Mouse (Mus musculus): ENCODE data around the gene Unk. TPM values are rescaled to one million over a fixed set of nuclear protein-coding genes. Genes with fewer than 3 reads are reported as not detected.

Unk gene
- polyA plus RNA-seq, 1 experiment from 2014 or later, result 27.3 TPM

DNA sequence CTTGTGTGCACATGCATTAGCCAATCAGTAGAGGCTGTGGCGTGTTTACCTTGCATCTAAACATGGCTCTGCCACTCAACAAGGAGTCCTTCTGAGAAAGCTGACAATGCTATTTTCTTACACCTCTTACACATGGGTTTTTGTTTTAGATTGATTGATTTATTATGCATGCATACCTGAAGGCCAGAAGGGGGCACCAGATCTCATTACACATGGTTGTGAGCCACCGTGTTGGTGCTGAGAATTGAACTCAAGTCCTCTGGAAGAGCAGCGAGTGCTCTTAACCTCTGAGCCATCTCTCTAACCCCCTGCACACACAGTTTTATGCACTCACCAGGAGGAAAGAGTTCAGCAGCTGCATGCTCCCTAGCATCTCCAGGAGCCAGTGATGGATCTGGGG lies 27.2 kb upstream of the Unk start:
- Histone ChIP-seq H3K9me3 (no peaks in the 10 kb centered on the region), H3K4me3 (replicated peaks) (no peak overlapping the region), H3K4me2 (no peak overlapping the region), H3K27ac (no peak overlapping the region), H3K4me1 (peaks cover 11% of the 10 kb centered on the region), H3K36me3 (0 out of 2 replicates have a peak, but pooled peaks cover 7% of the 10 kb centered on the region), H3K27me3 (replicated peaks) (no peaks in the 10 kb centered on the region), H3K9ac (no peak overlapping the region)
- WGBS, result 84% methylated on average over 3 of the region's 3 CpGs
- ATAC-seq (ENCODE audit: insufficient read depth, low FRiP score, low read depth), result no peak

DNA sequence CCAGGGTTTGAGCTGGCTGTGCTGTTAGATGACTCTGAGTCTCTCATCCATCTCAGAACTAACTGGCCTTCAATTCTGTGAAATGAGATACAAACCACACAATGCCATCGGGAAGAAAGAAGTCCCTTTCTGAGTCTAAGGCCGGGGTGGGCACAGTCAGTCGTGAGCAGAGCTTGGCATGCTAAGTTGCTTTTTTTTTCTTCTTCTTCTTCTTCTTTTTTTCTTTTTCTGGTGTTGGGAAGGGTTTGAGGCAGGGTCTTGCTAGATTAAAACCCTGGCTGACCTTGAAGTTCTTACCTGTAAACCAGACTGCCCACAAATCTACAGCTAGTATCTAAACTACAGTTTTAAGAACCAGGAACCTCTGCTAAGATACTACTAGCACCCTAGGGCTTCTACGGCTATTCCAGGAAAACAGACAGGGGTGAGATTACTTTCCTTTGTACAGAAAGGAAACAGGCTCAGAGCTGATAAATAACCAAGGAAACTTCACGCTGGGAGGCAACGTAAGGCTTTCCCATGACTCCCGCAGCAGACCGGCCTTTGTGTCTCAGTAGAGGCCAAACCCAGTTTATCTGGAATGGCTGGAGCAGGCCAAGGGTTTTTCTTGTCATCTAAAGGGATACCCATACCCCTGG lies 25.8 kb upstream of the Unk start:
- Histone ChIP-seq H3K27me3 (replicated peaks) (no peaks in the 10 kb centered on the region), H3K4me1 (peaks cover 11% of the 10 kb centered on the region), H3K9me3 (no peaks in the 10 kb centered on the region), H3K36me3 (peaks cover 10% of the 10 kb centered on the region; the same call in 1 of the 2 replicates), H3K4me2 (peak overlapping the region; percentile 52), H3K4me3 (replicated peaks) (peak overlapping the region; percentile 38), H3K27ac (peak overlapping the region; percentile 62), H3K9ac (no peak overlapping the region; the same call in 1 of the 2 replicates)
- ATAC-seq (ENCODE audit: insufficient read depth, low FRiP score, low read depth), result no peak
- WGBS, result 31% methylated on average over 8 of the region's 8 CpGs

DNA sequence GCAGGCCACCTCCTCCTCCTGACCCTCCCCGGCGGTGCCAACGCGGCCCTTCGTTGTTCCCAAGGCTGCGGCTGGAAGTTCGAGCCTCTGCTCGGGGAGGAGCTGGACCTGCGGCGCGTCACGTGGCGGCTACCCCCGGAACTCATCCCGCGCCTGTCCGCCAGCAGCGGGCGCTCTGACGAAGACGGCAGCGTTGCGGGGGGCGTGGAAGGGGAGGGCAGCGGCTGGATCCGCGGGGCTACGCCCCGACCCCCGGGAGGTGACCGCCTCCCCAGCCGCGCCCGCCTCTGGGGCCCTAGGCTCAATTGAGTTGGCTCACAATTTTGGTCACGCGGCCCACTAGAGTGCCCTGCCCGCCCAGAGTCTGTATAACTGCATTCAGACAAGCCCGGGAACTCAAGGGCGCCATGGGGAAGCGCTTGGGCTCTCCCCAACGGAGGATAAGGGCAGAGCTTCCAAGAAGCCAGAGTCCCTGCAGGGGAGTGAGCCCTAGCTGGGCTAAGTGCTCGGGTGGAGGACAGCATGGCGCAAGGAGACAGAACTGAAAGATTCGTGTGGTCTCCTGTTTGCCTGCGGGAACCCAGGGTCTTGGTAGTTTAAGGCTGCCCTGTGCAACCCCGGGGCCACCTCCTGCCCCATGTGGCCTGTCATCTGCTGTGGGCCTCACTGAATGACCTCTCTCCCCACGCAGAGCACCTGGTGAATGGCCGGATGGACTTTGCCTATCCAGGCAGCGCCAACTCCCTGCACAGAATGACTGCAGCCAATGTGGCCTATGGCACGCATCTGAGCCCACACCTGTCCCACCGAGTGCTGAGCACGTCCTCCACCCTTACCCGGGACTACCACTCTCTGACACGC lies 25.1 kb upstream of the Unk start:
- Histone ChIP-seq H3K4me2 (peak overlapping the region; percentile 52), H3K36me3 (peaks cover 11% of the 10 kb centered on the region; the same call in 1 of the 2 replicates), H3K27ac (peak overlapping the region; percentile 62), H3K9ac (peak overlapping the region; percentile 4; the same call in 1 of the 2 replicates), H3K27me3 (replicated peaks) (no peaks in the 10 kb centered on the region), H3K4me1 (peaks cover 11% of the 10 kb centered on the region), H3K9me3 (no peaks in the 10 kb centered on the region), H3K4me3 (replicated peaks) (peak overlapping the region; percentile 38)
- ATAC-seq (ENCODE audit: insufficient read depth, low FRiP score, low read depth), result peak; percentile 79
- WGBS, result 6% methylated on average over 54 of the region's 54 CpGs

DNA sequence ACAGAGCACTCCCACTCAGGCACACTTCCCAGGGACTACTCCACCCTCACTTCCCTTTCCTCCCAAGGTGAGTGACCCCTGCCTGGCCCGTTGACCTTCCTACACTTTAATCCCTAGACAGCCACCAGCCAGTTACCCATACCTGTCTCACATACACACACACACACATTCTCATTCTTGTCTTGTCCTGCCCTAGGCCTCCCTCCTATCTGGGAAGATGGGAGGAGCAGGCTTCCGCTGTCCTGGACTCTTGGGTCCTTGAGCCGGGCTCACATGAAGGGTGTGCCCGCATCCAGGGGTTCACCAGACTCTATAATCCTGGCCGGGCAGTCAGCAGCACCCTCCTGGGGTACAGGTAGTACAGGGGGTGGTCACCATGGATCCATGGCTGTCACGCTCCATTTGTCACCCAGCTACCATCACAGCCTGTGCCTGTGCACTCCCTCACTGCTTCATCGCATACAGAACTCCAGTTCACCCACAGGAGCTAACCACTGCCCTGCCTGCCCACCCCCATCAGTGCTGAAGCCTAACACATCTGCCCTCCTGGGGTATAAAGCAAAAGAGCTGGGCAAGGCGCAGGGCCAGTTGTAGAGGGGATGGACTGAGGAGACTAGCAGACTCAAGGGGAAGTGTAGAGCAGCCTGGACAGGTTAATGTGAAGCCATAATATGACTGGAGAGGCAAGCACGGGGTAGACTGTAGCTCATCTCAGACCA lies 24.3 kb upstream of the Unk start:
- Histone ChIP-seq H3K9me3 (no peaks in the 10 kb centered on the region), H3K36me3 (peaks cover 13% of the 10 kb centered on the region; the same call in 1 of the 2 replicates), H3K4me2 (peak overlapping the region; percentile 52), H3K27ac (peak overlapping the region; percentile 62; the same call in 1 of the 2 replicates), H3K4me1 (peaks cover 12% of the 10 kb centered on the region), H3K9ac (0 out of 2 replicates have a peak overlapping the region, but pooled peaks have one; percentile 4), H3K4me3 (replicated peaks) (no peak overlapping the region), H3K27me3 (replicated peaks) (no peaks in the 10 kb centered on the region)
- 63% methylated on average over 9 of the region's 9 CpGs for WGBS
- no peak; the same call in none of the 2 replicates for ATAC-seq (ENCODE audit: insufficient read depth, low FRiP score, low read depth)

DNA sequence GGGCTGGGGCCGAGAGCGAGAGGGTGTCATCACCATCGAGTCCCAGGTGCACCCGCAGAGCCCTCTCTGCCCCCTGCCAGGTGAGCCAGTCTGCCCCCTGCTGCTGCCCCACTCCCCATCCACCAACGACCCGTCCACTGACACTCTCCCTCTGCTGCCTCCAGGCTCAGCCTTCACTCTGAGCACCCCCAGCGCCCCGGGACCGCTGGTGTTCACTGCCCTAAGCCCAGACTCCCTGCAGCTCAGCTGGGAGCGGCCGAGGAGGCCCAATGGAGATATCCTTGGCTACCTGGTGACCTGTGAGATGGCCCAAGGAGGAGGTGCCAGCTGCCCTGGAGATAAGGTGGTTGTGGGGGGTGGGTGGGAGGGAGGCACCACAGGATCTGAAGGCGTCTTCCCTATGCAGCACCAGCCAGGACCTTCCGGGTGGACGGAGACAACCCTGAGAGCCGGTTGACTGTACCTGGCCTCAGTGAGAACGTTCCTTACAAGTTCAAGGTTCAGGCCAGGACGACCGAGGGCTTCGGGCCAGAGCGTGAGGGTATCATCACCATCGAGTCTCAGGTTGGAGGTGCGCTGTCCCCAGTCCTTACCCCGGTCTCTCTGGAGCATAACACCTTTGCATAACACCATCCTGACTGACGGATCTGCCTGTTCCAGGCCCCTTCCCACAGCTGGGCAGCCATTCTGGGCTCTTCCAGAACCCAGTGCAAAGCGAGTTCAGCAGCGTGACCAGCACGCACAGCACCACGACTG lies 22.8 kb upstream of the Unk start:
- ATAC-seq (ENCODE audit: insufficient read depth, low FRiP score, low read depth), result no peak
- Histone ChIP-seq H3K36me3 (peaks cover 13% of the 10 kb centered on the region; the same call in 1 of the 2 replicates), H3K4me3 (replicated peaks) (no peak overlapping the region), H3K4me1 (peaks cover 18% of the 10 kb centered on the region), H3K4me2 (no peak overlapping the region), H3K9ac (no peak overlapping the region), H3K27ac (no peak overlapping the region), H3K9me3 (no peaks in the 10 kb centered on the region), H3K27me3 (replicated peaks) (no peaks in the 10 kb centered on the region)
- WGBS, result 85% methylated on average over 28 of the region's 28 CpGs

DNA sequence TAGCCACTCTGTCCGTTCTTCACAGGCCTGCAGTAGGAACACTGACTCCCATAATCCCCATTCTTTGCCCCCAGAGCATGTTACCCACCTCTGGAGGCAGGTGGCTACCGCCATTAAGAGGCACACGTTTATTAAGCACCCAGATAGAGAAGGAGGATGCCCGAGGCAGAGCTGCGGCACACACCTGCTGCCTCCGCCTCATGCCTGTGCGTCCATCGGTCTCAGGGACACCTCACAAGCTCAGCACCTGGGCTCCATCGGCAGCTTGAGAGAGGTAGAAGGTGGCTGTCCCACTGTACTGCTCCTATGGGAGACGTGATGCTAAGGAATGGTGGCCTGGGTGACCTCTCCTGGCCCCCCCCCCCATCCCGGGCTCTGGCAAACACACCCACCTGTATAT lies 21.7 kb upstream of the Unk start:
- WGBS, result 85% methylated on average over 11 of the region's 11 CpGs
- no peak overlapping the region for H3K4me2 ChIP-seq
- H3K27me3 ChIP-seq (replicated peaks), result no peaks in the 10 kb centered on the region
- H3K4me3 ChIP-seq (replicated peaks), result no peak overlapping the region
- H3K4me1 ChIP-seq, result peaks cover 24% of the 10 kb centered on the region
- H3K36me3 ChIP-seq, result peaks cover 13% of the 10 kb centered on the region; the same call in 1 of the 2 replicates
- no peak overlapping the region for H3K27ac ChIP-seq
- no peaks in the 10 kb centered on the region for H3K9me3 ChIP-seq
- ATAC-seq (ENCODE audit: insufficient read depth, low FRiP score, low read depth), result no peak
- no peak overlapping the region for H3K9ac ChIP-seq

DNA sequence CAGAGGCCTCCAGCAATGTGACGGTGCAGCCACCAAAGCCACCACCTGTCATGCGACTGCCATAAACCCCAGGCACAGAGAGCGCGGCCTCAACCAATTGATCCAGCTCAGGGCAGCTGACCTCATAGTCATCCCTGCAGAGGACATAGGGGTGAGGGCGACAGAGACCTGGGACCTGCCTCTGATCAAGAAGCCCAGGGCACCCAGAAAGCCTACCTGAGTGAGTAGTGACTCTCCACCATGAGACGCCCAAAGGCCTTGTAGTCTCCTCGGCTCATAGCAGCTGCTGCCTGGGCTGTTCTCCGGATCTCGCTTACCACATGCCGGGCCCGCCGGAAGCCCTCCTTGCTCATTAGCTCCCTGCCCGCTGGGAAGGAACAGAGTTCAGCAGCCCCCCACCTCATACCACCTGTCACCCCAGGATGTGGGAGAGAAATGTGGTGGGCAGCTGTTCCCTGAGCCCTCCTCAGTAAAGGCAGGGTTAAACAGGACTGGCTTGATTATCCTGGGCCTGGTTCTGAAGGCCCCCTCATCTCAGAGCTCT lies 21.2 kb upstream of the Unk start:
- Histone ChIP-seq H3K9ac (no peak overlapping the region), H3K4me2 (no peak overlapping the region), H3K4me3 (replicated peaks) (no peak overlapping the region), H3K9me3 (no peaks in the 10 kb centered on the region), H3K4me1 (peaks cover 24% of the 10 kb centered on the region), H3K27ac (no peak overlapping the region), H3K27me3 (replicated peaks) (no peaks in the 10 kb centered on the region), H3K36me3 (peaks cover 13% of the 10 kb centered on the region; the same call in 1 of the 2 replicates)
- 88% methylated on average over 13 of the region's 13 CpGs for WGBS
- no peak for ATAC-seq (ENCODE audit: insufficient read depth, low FRiP score, low read depth)

DNA sequence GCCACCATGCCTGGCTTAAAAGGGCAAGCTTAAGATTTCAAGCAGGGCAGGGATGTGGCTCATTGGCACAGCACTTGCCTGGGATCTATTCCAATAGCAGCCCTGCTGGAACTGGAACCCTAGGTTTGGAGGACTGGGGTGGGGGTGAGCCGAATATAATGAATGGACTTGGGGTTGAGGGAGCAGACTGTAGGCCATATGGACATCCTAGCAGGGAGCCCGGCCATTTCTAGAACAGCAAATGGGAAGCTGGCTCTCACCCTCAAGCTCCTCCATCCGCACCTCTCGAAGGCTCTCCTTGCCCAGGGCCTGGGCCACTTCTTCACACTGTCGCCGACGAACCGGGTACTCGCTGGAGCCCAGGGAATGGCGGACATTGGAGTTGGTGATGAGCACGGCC lies 20.5 kb upstream of the Unk start:
- no peaks in the 10 kb centered on the region for H3K9me3 ChIP-seq
- no peaks in the 10 kb centered on the region for H3K27me3 ChIP-seq (replicated peaks)
- no peak overlapping the region for H3K9ac ChIP-seq
- no peak overlapping the region for H3K4me2 ChIP-seq
- peaks cover 13% of the 10 kb centered on the region; the same call in 1 of the 2 replicates for H3K36me3 ChIP-seq
- H3K4me1 ChIP-seq, result peaks cover 24% of the 10 kb centered on the region
- H3K4me3 ChIP-seq (replicated peaks), result no peak overlapping the region
- WGBS, result 91% methylated on average over 11 of the region's 11 CpGs
- no peak overlapping the region for H3K27ac ChIP-seq
- no peak for ATAC-seq (ENCODE audit: insufficient read depth, low FRiP score, low read depth)

DNA sequence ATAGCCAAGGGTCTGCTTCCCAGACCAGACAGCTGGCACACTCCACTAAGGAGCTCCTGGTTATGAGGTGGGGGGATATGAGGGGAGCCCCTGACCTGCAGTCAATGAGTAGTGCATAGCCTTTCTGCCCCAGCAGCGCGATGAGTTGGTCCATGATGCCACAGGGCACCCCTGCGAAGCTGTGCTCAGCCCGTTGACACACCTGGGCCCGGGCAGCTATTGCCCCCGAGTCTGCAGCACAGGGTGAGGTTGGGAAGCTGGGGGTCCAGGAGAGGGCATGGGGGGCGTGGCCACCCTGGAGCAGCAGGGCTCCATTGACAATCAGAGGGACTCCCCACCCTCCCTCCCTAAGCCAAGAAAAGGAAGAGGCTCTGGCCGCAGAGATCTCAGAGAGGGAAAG lies 20.0 kb upstream of the Unk start:
- no peak overlapping the region for H3K9ac ChIP-seq
- H3K27ac ChIP-seq, result no peak overlapping the region
- H3K4me3 ChIP-seq (replicated peaks), result no peak overlapping the region
- no peak for ATAC-seq (ENCODE audit: insufficient read depth, low FRiP score, low read depth)
- peaks cover 24% of the 10 kb centered on the region for H3K4me1 ChIP-seq
- WGBS, result 93% methylated on average over 8 of the region's 8 CpGs
- no peak overlapping the region for H3K4me2 ChIP-seq
- no peaks in the 10 kb centered on the region for H3K9me3 ChIP-seq
- H3K27me3 ChIP-seq (replicated peaks), result no peaks in the 10 kb centered on the region
- peaks cover 13% of the 10 kb centered on the region; the same call in 1 of the 2 replicates for H3K36me3 ChIP-seq

DNA sequence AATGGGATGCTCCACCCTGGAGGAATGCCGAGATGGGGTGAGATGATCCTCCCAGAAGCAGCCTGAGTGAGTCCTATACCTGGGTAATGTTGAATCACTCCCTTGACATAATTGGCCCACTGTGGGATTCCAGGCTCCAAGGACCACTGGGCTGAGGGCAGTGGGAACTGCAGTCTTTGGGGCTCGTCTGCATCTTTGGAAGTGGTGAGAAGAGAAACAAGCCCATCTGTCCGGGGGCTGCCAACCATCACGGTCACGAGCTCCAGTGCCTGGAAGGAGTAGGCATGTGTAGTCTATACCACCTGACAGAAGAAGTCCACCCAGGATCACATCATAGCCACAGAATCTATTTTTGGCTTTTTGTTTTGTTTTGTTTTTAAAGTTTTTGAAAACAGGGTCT lies 19.2 kb upstream of the Unk start:
- no peak overlapping the region for H3K27ac ChIP-seq
- H3K27me3 ChIP-seq (replicated peaks), result no peaks in the 10 kb centered on the region
- no peak for ATAC-seq (ENCODE audit: insufficient read depth, low FRiP score, low read depth)
- peaks cover 13% of the 10 kb centered on the region; the same call in 1 of the 2 replicates for H3K36me3 ChIP-seq
- 84% methylated on average over 5 of the region's 5 CpGs for WGBS
- peaks cover 16% of the 10 kb centered on the region; the same call in 1 of the 2 replicates for H3K4me1 ChIP-seq
- H3K4me3 ChIP-seq (replicated peaks), result 0 out of 2 replicates have a peak overlapping the region, but pooled peaks have one; percentile 67
- no peak overlapping the region for H3K4me2 ChIP-seq
- no peaks in the 10 kb centered on the region for H3K9me3 ChIP-seq
- H3K9ac ChIP-seq, result no peak overlapping the region
